Mouse (Mus musculus) granulocyte monocyte progenitor cell, adult 5-6 weeks (primary cell): Measurements from ENCODE around the gene Ccdc51. TPM values are rescaled to one million over a fixed set of nuclear protein-coding genes. Genes with fewer than 3 reads are reported as not detected.

Experiments
- ATAC-seq: replicated peaks from 2 replicates; pipeline ENCODE4 v1.8.0; 2016; ENCODE audit warnings: mild to moderate bottlenecking, moderate TSS enrichment, inconsistent platforms; ENCODE audit not compliant: poor library complexity, severe bottlenecking
- total RNA-seq, 2 experiments: library from RNA; stranded (forward) in 1 of 2; stranded (reverse) in 1 of 2; fragments of 200-712, 200-1000 nt in 1 of 2; fragments of >200 nt in 1 of 2; fragmentation: Nextera tagmentation in 1 of 2; gene quantifications; 2 replicates each; pipeline ENCODE4 v1.2.3; 2014 to 2017

Ccdc51 gene
- total RNA-seq, 2 experiments from 2014 or later = 8.3 to 11.6 TPM

DNA sequence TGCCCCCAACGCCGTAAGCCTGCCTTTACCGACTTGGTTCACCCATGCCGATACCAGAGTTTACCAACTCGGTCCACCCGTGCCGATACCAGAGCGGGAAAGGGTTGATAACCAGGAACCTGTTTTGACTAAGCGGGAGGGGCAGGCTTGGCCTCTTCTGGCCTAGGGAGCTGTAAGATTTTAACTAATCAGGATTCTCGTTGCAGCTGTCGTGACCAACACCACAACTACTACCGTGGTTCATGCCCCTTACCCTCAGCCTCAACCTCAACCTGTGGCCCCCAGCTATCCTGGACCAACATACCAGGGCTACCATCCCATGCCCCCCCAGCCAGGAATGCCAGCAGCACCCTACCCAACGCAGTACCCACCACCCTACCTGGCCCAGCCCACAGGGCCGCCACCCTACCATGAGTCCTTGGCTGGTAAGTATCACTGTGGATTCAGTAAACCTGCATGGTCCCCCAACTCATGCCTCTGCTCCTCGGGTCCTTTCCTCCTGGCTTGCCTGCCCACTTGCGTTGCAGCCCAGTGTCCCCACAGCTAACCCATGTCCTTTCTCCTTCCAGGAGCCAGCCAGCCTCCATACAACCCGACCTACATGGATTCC is 26.1 kb upstream of the Ccdc51 start:
- ATAC-seq = no peak

DNA sequence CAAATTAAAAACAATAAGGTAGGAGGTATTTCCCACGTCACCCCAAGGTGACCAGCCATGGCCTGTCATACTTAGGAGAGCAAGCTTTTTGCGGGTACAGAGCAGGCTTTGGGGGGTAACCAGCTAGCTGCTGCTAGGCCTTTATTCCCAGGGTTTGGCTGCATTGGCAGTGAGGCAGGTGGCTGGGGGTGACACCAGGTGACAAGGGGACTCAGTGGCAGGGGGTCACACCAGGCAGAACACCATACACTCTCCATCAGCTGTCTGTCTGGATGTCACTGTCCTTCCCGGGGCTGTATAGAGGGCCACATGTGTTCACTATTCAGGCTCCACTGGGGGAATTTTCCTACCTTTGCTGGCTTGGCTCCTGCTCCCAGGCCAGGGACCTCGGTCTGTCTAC is 25.4 kb upstream of the Ccdc51 start:
- ATAC-seq = no peak

DNA sequence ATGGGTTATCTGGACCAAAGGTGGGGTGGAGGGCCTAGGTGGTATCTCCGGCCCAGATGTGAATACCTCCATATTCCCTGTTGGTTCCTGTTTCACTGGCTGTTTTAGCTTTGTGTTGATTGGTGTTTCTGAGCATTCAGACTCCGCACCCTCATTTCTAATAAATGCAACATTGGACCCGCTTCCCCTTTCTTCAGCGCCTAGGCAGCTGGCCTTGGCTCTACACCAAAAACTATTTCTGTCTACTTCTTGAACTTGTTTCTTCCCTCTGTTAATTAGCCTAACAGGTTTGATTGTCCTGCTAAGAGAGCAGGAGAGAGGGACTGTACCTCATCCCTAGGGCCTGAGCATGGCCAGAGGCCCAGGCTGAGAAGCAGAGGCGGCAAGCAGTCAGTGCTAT is 24.8 kb upstream of the Ccdc51 start:
- ATAC-seq = peak; percentile 31

DNA sequence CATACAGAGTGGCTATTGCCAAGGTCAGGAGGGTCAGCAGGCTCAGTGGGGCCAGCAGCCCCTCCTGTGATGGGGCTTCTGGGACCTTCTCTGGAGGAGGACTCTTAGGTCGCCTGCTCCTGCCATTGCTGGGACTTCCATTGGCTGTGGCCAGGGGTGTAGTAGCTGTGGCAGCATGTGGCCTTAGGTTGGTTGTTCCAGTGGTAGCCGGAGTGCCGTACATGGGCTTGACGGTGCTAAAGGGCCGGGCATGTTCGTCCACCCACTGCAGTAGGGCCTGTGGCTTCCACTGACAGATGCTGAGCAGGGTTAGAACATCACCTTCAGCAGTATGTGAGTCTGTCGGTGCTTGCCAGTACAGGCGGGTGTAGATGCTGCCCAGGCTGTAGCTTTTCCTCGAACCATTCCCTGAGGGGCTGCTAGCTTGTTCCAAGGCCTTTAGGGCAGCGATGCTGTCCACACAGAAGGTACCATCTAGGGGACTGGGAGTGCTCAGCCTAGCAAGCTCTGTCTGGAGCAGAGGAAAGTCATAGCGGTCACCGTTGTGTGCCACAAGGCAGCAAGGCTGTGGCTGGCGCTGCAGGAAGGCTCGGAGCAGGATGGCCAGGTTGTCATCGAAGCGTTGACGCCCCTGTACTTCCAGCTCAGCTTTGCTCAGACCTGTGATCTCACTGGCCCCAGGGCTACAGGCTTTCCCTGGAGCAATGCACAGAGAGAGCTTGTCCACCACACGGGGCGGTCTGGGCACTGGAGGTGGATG is 24.1 kb upstream of the Ccdc51 start:
- ATAC-seq = no peak

DNA sequence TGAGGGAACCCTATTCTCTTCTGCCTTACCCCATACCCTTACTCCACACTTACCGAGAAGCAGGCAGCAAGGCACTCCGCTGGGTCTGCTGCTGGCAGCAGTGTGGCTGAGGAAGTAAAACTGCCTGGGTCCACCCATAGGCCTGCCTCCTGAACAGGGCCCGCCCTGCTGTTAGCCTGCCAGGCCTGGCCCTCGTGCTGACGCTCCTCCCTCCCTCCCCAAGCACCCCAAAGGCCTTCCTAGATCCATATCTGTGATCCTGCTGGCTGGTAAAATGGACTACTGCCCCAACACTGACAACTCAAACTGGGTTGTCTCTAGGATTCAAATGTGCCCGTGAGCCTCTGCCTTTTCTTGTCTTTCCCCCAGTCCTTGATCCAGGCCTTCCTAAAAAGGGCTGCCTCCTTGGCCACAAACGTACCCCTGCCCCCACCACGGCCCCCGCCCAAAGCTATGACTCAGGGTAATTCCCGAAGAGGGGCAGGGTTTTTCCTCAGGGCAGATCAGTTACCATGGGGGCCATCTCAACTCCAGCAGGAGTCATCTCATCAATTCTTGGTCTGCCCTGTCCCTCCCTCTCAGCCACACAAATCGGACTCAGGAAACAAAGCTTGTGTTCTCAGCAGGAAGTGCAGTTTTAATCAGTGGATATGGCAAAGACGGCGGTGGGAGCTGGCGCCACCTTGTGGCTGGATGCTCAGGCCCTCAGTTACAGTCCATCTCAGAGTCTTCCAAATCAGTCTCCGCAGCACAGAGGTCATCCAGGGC is 23.0 kb upstream of the Ccdc51 start, which contains the start of gene Trex1:
Gene Trex1 (minus strand): TSS at position 599 of the 768 bp plus-strand sequence.
- peak; percentile 65 for ATAC-seq

DNA sequence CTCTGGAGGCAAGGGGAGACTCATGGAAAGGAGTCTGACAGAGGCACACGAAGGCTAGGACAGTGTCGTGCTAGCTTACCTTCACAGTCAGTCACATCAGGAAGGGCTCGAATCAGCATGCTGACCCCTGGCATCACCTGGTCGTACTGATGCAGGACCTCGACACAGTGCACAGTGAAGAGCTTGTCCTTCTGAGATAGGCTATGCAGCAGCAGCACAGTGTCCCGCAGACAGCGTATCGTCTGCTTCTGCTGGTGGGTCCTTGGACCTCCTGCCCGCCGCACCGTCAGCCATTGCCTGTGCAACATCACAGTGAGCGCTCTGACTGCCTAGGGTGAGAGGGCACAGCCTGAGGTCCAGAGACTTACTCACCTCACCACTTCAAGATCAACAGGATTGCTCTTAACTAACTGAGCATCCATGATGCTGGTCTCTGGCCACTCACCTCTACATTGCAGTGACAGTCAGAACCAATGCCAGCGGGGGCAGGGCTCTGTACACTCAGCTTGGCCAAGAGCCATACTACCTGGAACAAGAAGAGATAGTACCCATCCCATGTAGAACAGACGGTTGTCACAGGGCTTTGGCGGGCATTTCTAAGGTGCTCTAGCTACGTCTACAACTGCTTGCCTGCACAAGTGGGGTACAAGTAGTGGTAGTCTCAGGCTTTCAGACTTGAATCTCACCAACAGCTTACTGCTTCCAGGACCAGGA is 22.0 kb upstream of the Ccdc51 start:
- no peak for ATAC-seq

DNA sequence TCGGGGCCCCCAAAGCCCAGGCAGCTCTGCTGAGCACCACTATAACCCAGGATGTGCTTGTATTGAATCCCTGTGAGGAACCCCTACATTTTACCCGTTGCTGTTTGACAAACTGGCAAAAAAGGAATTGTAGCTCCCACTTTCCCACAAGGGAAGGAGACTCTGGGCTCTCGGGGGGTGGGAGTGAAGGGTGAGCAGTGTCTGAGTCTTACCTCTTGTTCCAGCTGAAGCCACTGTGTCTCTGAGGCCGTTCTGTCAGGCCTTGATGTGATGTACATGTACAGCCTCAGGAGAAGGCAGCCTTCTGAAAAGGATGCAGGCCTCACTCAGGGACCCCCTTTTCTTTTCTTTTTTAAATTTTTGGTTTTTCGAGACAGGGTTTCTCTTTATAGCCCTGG is 21.4 kb upstream of the Ccdc51 start:
- ATAC-seq = no peak

DNA sequence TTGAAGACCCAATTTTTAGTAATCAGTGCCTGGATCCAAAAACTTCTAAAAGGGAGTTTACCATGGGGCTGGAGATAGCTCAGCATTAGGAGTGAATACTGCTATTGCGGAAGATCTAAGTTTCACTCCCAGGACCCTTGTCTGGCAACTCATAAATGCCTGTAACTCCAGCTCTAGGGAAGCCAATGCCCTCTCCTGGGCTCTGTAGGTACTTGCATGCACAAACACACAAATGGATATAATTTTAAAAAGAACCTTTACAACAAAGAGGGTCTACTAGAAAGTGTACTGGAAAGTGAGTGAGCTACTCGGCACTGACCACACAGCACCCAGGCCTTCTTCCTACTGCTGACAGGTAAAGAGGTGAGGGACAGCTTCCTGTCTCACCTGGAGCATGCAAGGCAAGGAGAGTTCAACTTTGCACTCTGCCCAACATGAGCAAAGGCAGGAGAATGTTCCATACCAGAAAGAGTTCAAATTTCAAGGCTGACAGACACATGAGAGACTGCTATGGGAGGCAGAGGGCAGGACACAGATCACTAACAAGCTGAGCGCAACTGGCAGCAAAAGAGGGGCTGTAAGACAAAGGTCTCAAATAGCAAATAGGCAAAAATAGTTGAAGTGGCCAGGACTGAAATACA is 14.1 kb upstream of the Ccdc51 start:
- no peak for ATAC-seq

DNA sequence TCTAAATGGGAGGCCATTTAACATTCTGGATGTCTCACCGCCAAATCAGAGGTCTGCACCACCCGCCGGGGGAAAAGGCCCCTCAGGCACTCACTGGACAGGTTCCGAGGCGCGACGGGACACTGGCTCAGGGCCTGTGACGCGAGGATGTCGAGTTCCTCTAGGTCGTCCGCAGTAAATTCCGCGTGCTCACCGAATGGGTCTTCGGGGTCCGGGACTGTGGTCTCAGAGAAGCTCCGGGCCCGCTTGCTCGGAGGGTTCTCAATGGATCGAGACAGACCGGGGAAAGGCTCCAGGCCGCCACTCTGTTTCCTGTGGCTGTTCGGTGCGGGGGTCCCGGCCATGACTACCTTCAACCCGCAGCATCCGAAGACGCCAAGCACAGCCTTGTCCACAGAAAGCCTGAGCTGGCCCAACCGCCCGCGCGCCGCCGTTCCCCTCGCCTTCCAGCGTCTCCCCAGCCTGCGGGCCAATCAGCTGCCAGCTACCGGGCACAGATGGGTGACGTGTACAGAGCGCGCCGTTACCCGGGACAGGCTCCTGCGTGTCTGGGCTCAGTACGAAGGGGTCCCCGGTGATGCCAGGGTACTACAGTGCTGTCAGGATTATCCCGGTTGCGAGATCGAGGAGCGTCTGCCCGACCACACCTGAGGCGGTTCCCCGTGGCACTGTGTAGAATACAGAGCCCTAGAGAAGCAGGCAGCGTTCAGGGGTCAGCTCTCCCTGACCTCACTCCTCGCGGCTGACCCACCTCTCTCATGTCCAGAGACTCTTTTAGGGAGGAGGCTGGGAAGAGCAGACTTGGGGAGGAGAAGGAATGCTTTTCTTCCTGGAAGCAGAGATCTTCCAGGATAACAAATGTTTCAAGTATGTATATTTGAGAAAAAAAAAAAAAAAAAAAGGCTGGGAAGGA is 8.4 kb upstream of the Ccdc51 start, which contains the start of gene Atrip:
Gene Atrip (minus strand): TSS at position 464 of the 913 bp plus-strand sequence.
- peak; percentile 98 for ATAC-seq

DNA sequence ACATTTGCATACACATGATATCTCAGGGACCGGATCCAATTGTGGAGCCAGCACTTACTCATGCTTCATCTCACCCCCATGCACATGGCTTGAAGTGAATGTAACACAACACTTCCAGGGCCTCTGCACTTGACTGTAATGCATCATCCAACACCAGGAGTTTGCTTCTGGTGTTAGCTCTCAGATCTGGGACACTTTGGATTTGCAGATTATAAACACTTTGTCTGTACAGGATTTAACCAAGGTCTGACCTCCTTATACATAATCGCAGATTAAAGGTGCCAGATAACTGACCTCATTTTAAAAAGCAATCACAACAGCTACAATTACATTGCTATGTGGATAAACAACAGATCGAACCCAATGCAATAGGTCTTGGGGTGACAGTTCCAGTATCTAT is 1.8 kb upstream of the Ccdc51 start:
- no peak for ATAC-seq

DNA sequence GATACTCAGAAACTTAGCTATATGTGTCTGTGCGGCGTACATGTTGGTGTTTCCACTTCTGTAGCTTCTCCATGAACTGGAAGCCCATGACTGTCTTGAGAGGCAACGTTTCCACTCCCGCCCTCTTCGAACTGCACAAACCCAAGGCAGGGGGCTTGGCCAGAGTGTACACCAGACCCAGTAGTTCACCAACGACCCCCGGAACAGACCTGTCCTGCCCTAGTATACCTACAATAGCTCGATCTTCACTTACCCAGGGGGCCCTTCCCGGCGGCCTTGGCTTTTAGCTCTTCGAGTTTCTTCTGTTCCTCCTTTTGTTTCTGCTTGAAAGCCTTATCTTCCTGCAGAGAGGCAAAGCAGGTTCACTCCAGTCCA is 557 bp upstream of the Ccdc51 start:
- ATAC-seq = no peak

DNA sequence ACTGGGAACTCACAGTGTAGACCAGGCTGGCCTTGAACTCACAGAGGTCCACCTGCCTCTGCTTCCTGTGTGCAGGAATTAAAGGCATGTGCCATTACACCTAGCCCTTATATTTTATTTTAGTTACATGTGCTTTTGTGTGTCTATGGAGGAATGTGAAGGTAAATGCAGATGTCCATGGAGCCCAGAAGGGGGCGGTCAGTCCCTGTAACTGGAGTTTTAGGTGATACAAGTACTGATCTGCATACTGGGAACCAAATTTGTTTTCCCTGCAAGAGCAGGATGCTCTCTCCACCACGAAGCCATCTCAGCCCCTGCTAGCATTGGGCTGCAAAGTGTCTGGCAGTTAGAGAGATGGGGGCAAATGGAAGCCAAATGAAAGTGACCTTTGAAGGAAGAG is 2.6 kb downstream of the Ccdc51 start:
- no peak for ATAC-seq

DNA sequence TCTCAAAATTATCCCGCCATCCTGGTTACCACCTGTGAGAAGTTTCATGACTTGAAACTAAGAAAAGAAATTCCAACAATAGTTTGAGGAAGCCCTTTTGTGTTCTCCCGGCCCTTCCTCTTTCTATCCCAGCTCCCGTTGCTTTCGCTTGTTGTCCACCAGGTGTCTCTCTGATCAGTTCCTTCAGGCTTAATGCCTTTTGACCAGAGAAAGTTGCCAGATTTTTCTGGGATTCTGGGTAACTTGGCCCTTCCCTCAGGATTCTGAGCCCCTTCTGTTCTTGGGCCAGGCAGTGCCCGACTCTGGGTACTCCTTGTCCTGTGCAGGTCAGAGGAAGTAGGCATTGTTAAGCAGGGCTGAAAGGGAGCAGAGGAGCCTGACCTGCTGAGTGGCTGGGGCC is 5.7 kb downstream of the Ccdc51 start:
- ATAC-seq = peak; percentile 76

DNA sequence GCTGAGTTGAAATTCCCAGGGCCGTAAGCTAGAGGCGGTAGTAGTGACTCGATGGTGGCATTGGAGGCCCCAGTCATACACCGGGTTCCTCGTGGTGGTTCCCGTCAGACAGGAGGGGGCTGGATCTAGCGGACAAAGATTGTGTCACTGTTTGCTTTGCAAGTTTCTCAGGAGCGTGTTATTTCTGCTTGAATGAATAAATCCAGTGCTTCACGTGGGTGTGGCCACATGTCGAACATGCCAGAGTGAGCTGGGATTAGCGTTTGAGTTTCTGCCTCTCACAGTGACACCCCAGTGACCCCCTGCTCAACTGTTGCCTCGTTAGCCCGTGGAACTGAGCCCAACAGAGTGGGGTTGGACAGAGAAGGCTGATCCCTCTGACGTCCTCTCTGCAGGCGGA is 8.2 kb downstream of the Ccdc51 start:
- ATAC-seq = no peak

DNA sequence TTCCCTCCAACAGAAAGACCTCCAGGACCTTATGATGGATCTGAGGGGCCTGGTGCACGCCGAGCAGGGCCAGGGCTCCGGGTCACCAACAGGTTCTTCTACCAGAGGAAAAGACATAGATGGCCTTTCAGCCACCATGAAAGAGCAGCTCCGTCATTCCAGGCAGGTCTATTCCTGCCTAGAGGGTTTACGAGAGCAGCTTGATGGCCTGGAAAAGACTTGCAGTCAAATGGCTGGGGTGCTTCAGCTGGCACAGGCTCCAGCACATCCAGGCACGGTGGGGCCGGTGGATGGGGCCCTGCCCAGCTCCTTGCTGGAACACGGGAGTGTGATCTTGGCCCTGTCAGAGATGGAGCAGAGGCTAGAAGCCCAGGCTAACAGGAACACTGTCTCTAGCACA is 9.5 kb downstream of the Ccdc51 start:
- ATAC-seq = no peak

DNA sequence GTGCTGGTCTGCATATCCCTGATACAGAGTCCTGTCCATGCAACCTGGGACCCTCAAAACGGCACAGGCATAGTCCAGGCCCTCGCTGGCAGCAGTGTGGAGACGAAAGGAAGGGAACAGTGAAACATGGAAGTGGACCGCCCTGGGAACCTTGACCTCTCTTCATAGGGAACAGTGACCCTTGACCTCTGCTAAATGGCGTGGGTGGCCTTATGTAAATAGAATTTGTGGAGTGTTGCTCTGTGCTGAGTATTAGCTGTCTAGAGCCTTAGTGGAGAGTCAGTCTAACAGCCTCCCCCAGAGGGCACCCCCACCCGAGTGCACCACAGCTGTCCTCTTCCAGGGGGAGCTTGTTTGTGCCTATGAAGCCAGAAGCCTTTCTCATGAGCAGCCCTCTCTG is 10.5 kb downstream of the Ccdc51 start:
- no peak for ATAC-seq

DNA sequence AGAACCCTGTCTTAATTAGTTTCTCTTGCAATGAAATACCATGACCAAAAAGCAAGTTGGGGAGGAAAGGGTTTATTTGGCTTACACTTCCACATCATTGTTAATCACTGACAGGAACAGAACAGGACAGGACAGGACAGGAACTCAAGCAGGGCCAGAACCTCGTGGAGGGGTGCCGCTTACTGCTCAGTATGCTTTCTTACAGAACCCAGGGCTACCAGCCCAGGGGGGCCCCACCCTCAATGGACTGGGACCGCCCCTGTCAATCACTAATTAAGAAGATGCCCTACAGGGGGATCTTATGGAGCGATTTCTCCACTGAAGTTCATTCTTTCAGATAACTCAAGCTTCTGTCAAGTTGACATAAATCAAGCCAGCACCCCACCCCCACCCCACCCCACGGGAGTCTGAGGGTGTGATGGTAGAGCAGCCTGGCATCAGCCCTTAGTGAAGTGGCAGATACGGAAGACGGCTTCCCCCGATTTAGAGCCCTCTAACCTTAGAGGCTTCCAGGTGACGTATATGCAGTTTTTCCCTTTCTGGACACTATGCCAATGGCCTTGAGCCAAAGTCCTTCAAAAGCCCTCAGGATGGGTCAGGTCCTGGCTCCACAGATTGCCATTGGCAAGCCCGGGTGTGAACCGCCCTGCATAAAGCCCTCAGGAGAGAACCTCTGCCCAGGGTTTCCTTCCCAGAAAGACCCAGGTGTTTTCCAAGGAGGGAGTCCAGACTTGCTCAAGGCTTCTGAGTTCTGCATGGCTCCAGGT is 11.7 kb downstream of the Ccdc51 start:
- no peak for ATAC-seq

DNA sequence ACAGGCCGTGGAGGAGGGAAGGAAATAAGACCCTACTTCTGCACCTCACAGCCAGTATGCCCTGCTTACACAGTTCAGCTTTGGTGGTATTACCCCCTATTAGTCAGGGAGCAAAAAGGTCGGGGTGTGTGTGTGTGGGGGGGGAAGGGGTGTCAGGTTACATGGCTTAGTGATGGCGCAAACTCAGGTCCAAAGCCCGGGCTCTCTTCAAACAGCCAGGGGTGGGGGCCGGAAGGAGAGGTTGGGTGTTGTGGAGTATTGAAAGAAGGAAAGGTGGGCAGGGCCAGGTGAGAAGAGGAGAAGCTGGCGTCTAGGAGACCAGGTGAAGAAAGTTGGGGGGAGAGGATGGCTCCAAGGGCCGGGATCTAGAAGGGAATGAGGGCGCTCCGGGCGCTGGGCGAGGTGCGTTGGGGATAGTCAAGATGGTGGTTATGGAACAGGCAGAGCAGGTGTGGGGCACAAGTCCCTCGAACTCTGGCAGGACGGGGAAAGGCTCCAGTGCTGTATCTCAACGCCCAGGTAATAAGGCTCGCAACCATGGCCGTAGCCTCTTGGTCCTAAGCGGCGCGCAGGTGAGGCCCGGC is 12.4 kb downstream of the Ccdc51 start:
- ATAC-seq = peak; percentile 45
